Mouse (Mus musculus) splenic B cell, adult 2 months (primary cell): Measurements from ENCODE around the gene Hectd4.
"Not testable (repeated sequence)": the region's sequence is repeated elsewhere in the genome, so short reads cannot be mapped to it uniquely, and the experiment has no call there.

Experiments
- DNase-seq: peaks from one replicate; pipeline ENCODE4 v3.0.0-alpha.2; 2011; ENCODE audit warnings: low read depth, low spot score
- H3K27me3 ChIP-seq: 2 replicates; pipeline ENCODE4 v1.6.1; 2012; ENCODE audit warnings: mild to moderate bottlenecking, low read length, moderate library complexity, mixed read lengths; ENCODE audit not compliant: control insufficient read depth, poor library complexity, insufficient read depth, severe bottlenecking
- H3K36me3 ChIP-seq: 2 replicates; pipeline ENCODE4 v1.6.1; 2012; ENCODE audit warnings: mild to moderate bottlenecking, low read length, moderate library complexity, mixed read lengths; ENCODE audit not compliant: control insufficient read depth, poor library complexity, insufficient read depth, severe bottlenecking

The Hectd4 gene

DNA sequence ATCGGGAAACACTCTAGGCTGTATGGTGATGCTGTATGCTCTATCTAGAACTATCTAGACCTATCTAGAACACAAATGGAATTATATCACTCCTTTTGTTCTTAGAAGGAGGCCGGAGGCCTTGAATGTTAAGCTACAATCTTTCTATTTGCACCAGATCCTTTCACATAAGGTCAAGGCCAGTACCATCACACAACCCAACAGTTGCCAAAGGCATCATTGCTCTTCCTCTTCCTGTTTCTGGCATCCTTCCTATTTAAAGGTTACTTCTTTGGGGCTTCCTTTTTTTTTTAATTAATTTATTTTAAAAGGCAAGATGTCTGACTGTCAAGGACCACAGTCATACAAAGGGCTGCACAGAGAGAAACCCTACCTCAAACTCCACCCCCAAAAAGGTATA, 22.7 kb upstream of the Hectd4 start:
- DNase-seq: no peak
- no peaks in the 10 kb centered on the region for H3K36me3 ChIP-seq

DNA sequence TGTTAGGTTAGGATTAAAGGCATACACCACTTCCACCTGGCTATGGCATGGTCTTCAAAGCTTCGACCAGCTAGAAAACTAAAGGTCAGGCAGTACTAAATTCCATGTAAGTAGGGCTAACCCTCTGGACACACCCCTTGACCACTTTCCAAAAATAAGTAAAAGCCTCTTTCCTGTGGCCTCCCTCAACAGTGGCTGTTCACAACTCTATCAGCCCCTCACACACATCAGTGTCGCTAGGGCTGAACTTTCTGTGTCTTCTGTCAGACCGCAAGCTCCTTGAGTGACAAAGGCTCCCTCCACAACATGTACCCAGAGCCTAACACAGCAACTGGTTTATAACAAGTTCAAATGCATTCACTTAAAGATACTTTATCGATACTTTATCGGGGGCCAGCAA, 21.6 kb upstream of the Hectd4 start:
- Histone ChIP-seq H3K36me3 (no peaks in the 10 kb centered on the region), H3K27me3 (no peaks in the 10 kb centered on the region)
- DNase-seq: no peak

More for the DNA sequence above, 22.7 kb upstream of the Hectd4 start:
- H3K27me3 ChIP-seq: no peaks in the 10 kb centered on the region

DNA sequence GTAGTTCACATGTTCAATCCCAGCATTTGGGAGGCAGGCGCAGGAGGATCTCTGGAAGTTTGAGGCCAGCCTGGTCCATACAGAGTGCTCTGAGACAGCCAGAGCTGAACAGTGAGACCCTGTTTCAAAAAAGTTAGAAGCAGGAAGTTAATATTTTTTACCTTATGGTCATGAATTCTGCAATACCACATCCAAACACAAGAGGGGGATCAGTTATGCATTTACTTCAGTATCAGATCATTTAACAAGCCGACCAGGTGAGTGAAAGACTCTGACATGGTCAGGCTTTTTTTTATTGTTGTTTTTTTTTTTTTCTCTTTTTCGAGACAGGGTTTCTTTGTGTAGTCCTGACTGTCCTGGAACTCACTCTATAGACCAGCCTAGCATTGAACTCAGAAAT, 18.3 kb upstream of the Hectd4 start:
- H3K27me3 ChIP-seq: no peaks in the 10 kb centered on the region
- DNase-seq: peak; percentile 92
- peaks cover 8% of the 10 kb centered on the region for H3K36me3 ChIP-seq

DNA sequence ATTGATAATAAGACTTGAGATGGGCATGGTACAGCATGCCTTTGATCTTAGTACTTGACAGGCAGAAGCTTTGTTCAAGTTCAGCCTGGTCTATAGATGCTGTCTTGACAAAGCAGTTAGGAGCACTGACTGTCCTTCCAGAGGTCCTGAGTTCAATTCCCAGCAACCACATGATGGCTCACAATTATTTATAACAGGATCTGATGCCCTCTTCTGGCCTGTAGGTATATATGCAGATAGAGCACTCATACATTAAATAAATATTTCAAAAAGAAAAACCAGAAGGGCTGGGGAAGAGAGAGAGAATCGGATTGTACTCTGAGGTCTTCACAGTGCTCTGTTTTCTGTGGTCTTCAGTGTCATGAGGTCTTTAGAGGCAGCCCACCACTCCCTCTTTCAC, 17.6 kb upstream of the Hectd4 start:
- Histone ChIP-seq H3K36me3 (peaks cover 14% of the 10 kb centered on the region), H3K27me3 (no peaks in the 10 kb centered on the region)
- no peak for DNase-seq

DNA sequence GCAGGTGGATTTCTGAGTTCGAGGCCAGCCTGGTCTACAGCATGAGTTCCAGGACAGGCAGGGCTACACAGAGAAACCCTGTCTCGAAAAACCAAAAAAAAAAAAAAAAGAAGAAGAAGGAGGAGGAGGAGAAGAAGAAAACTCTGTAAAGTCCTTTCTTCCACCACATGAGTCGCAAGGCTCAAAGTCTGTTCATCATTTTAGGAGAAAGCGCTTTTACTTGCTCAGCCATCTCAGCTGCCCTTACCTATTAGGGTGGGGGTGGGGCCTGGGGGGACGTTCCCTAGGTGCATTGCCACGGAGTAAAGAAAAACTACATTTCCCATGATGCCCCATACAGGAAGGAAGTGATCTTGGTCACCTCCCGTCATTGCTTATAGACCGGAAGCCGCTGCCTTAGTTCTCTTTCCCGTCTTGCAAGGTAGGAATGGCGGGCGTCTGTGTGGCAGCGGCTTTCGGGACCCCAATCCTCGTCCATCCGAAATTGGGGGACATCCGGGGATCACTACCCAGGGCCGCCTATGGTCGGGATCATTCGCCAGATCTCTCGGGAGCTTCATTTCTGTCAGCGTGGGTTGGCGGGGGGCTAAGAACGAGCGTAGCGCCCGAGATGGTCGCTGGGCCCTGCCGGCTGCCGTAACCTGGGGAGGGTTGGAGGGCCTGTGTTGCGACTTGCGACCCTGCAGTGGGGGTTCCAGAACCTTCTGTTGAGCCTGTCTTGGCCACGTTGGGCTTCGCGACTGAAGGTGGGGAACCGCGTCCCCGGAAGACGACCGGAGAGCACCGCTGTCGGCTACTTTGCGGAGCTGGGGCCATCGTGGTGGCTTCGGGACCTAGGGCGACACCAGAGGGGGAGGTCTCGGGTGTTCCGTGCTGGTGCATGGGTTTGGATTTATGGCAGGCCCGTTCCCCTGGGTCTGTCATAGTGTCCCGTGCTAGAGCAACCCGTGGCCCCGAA, 15.6 kb upstream of the Hectd4 start, which contains the start of gene Rpl6:
TSS of gene Rpl6 (plus strand) at position 350 of the 958 bp plus-strand sequence.
- H3K36me3 ChIP-seq: peaks cover 23% of the 10 kb centered on the region
- H3K27me3 ChIP-seq: no peaks in the 10 kb centered on the region
- DNase-seq: peak; percentile 90

DNA sequence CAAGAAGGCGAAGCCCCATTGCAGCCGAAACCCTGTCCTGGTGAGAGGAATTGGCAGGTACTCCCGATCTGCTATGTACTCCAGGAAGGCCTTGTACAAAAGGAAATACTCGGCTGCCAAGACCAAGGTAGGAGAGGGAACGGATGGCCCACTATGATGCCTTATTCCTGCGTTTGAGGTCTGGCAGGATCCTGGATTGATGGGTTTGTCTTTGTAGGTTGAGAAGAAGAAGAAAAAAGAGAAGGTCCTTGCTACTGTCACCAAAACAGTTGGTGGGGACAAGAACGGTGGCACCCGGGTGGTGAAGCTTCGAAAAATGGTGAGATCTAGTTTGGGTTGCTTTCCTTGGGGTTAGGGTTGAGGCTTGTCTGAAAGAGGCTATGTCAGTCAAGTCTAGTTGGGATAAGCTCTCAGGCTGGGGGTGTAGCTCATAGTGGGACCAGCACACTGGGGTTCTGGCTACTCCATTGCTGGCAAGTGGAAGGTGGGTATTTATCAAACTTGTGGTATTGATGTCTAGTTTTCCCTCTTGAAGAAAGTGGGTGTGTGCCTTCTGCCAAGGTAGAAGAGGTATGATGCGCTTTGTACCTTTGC, 14.4 kb upstream of the Hectd4 start:
- H3K27me3 ChIP-seq, DNase-seq: not testable (repeated sequence)
- H3K36me3 ChIP-seq: peaks cover 25% of the 10 kb centered on the region

DNA sequence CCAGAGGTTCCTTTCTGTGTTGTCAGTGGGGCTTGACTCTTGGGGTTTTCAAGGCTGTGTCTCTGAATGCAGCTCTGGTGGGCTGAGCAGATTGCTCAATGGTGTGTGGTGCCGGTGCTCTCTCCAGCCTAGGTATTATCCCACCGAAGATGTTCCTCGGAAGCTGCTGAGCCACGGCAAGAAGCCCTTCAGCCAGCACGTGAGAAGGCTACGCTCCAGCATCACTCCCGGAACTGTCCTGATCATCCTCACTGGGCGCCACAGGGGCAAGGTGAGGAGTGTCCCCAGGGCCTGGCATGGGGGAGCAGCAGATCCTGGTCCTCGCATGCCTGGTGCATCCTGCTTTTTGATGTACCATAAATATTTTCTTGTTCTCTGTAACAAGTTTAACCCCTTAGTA, 13.5 kb upstream of the Hectd4 start:
- Histone ChIP-seq H3K36me3 (peaks cover 27% of the 10 kb centered on the region), H3K27me3 (no peaks in the 10 kb centered on the region)
- no peak for DNase-seq

DNA sequence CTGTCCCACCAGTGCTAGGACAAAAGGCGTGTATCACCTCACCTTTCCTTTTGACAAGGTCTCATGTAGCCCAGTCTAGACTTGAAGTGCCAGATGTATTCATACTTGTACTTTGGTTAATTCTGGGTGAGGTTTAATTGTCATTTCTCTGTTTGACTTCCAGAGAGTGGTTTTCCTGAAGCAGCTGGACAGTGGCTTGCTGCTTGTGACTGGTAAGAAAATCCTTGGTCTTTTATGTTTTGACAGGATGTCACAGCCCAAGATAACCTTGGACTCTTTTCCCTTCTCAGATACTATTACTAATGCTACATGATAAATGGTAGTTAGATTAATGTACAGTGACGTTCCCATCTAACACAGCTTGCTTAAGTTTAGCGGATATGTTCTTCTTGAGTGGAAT, 13.0 kb upstream of the Hectd4 start:
- Histone ChIP-seq H3K27me3 (no peaks in the 10 kb centered on the region), H3K36me3 (peaks cover 30% of the 10 kb centered on the region)
- DNase-seq: no peak

DNA sequence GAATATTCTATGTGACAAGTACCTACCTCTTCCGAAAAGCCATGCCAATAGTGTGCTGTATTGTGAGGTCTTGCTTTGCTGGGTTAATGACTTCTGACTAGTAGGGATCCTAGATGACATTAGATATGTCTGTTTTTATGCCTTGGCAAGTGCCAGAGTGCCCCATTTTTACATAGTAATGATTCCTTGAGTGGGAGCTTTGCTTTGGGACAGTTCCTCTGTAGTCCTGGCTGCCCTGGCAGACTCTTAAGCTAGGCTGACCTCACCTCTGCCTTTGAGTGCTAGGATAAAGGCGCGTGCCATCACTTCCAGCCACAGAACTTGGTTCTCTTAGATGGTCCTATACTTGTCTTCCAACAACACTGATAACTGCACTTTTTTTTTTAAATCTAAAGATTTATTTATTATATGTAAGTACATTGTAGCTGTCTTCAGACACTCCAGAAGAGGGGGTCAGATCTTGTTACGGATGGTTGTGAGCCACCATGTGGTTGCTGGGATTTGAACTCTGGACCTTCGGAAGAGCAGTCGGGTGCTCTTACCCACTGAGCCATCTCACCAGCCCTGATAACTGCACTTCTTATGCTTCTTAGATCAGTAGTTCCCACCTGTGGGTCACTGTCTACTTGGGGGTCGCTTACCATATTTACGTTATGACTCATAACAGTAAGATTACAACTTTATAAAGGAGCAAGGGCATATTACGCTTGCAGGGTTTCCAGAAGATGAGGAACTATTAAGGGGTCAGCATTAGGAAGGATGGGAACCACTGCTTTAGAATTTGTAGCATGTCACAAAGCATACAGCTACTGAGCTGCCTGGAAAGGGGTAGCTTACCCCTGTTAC, 10.0 kb upstream of the Hectd4 start:
- no peaks in the 10 kb centered on the region; the same call in 1 of the 2 replicates for H3K27me3 ChIP-seq
- DNase-seq: no peak

DNA sequence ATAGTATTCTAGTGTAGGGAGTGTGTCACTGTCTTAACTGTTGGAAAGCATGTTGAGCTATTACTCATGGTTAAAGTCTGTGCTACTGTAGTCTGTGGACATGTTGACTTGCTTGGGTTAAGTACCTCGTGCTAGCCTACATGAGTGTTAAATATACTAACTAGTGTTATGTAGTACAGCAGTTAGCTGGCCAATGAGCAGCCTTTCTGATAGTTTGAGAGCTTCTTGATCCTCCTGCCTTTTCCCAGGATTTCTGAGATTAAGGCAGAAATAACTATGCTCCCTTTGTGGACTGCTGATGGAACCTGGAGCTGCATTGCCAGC, 9.5 kb upstream of the Hectd4 start:
- H3K27me3 ChIP-seq: no peaks in the 10 kb centered on the region; the same call in 1 of the 2 replicates
- H3K36me3 ChIP-seq: peaks cover 37% of the 10 kb centered on the region
- no peak for DNase-seq

More for the DNA sequence above, 10.0 kb upstream of the Hectd4 start:
- H3K36me3 ChIP-seq: peaks cover 37% of the 10 kb centered on the region

DNA sequence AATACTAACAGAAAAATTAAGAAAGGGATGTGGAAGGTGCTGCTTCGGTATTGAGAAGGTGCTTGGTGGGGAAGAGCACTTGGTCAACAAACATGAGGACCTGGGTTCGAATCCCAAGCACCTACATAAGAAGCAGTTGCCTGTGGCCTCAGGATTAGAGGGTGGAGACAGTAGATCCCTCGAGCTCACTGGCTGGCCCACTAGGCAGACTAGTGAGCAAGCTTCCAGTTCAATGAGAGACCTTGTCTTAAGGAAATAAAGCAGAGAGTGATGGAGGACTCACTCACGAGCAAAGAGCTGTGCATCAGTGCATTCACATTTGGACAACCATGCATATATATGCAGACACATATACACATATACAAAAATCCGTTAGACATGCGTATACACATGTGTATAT, 7.9 kb upstream of the Hectd4 start:
- H3K27me3 ChIP-seq: no peaks in the 10 kb centered on the region; the same call in 1 of the 2 replicates
- H3K36me3 ChIP-seq: peaks cover 25% of the 10 kb centered on the region
- DNase-seq: no peak

DNA sequence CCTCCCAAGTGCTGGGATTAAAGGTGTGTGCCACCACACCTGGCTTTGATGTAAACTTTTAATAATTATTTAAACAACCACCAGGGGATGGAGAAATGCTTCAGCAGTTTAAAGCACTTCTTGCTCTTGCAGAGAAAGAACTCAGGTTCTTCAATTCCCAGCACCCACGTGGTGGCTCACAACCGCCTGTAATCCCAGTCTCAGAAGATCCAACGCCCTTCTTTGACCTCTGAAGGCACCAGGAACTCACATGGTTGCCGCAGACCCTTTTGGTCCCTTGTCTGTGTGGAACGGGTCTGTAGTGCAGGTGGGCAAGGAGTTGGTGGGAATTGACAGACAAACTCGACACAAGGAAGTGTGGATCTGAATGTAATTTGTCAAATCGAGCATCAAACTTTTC, 5.3 kb upstream of the Hectd4 start:
- no peaks in the 10 kb centered on the region; the same call in 1 of the 2 replicates for H3K27me3 ChIP-seq
- DNase-seq: no peak
- H3K36me3 ChIP-seq: peaks cover 12% of the 10 kb centered on the region

DNA sequence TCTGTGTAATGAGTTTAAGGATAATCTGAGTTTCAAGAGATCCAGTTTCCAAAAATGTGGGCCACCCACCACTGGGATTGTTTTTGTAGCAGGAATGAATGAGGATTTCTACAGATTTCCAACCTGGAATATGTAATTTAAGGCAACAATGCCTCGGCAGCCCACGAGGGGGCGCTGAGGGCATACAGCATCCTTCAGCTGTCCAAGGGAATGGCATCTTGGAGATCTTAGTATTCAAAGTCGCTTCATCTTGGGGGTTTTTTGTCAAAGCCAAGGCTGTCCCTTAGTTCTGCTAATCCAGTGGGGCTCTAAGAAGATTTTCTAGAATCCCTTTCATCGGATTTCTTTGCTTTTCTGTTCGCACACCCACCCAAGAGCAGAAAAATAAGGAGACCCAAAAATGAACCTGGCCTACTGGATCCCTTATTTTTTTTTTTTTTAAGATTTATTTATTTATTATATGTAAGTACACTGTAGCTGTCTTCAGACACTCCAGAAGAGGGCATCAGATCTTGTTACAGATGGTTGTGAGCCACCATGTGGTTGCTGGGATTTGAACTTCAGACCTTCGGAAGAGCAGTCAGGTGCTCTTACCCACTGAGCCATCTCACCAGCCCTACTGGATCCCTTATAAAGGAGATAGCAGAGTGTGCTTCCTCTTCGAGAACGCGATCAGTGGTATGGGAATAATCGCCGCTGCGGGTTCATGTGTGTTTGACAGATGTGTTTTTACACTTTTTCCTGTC, 4.5 kb upstream of the Hectd4 start:
- peak; percentile 75 for DNase-seq
- Histone ChIP-seq H3K36me3 (peaks cover 12% of the 10 kb centered on the region), H3K27me3 (no peaks in the 10 kb centered on the region; the same call in 1 of the 2 replicates)

DNA sequence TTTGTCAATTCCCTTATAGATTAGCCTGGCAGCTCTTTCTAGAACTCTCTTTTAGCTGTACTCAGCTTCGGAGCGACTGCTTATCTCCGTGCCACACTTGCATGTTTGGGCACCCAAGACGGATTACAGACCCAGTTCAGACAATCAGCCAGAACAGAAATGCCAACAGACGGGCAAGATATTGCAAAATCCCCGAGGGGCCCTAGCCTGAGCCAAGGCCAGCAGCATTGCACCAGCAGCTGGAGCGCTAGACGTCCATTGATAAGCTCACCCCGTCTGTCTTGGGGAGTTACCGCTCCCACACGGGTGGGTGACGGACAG, 3.9 kb upstream of the Hectd4 start:
- Histone ChIP-seq H3K36me3 (peaks cover 10% of the 10 kb centered on the region), H3K27me3 (no peaks in the 10 kb centered on the region; the same call in 1 of the 2 replicates)
- no peak for DNase-seq
